Mouse (Mus musculus) CH12.LX (cell line): ENCODE measurements at regions not wholly inside any gene's neighbourhood (a gene's known extent, or its start where the extent isn't known, plus 50 kb on each side); places are given as distances from the start of the nearest gene placed in this dataset.

Experiments used
- CTCF ChIP-seq, 2 experiments: IDR thresholded peaks in 1 of 2; conservative IDR thresholded peaks in 1 of 2; 2 replicates each; pipeline ENCODE4 v1.5.1; 2011 to 2012; ENCODE audit warnings: low read depth in 2 of 2, low read length in 2 of 2, improper control_type of control experiment in 1 of 2, inconsistent platforms in 1 of 2, mild to moderate bottlenecking in 1 of 2, moderate library complexity in 1 of 2
- E2F4 ChIP-seq: IDR thresholded peaks from 2 replicates; pipeline ENCODE4 v1.6.1; 2011; ENCODE audit warnings: low read depth, low read length, improper control_type of control experiment; ENCODE audit not compliant: insufficient replicate concordance
- EP300 ChIP-seq: IDR thresholded peaks from 2 replicates; pipeline ENCODE4 v1.6.1; 2011; ENCODE audit warnings: low read length, improper control_type of control experiment
- GABPA ChIP-seq: IDR thresholded peaks from 2 replicates; pipeline ENCODE4 v1.6.1; 2012; ENCODE audit warnings: low read depth, low read length, improper control_type of control experiment, inconsistent platforms; ENCODE audit not compliant: insufficient replicate concordance
- JUND ChIP-seq: conservative IDR thresholded peaks from 2 replicates; pipeline ENCODE4 v1.6.1; 2011; ENCODE audit warnings: low read depth, low read length, improper control_type of control experiment
- KAT2A ChIP-seq: IDR thresholded peaks from 2 replicates; pipeline ENCODE4 v1.6.1; 2012; ENCODE audit warnings: low read length, improper control_type of control experiment, inconsistent platforms; ENCODE audit not compliant: insufficient replicate concordance
- MEF2A ChIP-seq: IDR thresholded peaks from 2 replicates; pipeline ENCODE4 v1.6.1; 2014; ENCODE audit warnings: low read depth, mild to moderate bottlenecking, inconsistent platforms, low read length, improper control_type of control experiment, borderline replicate concordance
- MXI1 ChIP-seq: IDR thresholded peaks from 2 replicates; pipeline ENCODE4 v1.6.1; 2011; ENCODE audit warnings: mild to moderate bottlenecking, low read depth, low read length, improper control_type of control experiment
- NRF1 ChIP-seq: IDR thresholded peaks from 2 replicates; pipeline ENCODE4 v1.6.1; 2014; ENCODE audit warnings: low read depth, mild to moderate bottlenecking, inconsistent platforms, low read length, improper control_type of control experiment, moderate library complexity
- POLR2A ChIP-seq: IDR thresholded peaks from 2 replicates; pipeline ENCODE4 v1.6.1; 2011; ENCODE audit warnings: low read depth, mild to moderate bottlenecking, improper control_type of control experiment, low read length
- TBP ChIP-seq: conservative IDR thresholded peaks from 2 replicates; pipeline ENCODE4 v1.6.1; 2011; ENCODE audit warnings: low read depth, low read length, improper control_type of control experiment
- USF2 ChIP-seq: conservative IDR thresholded peaks from 2 replicates; pipeline ENCODE4 v1.6.1; 2011; ENCODE audit warnings: low read depth, low read length, improper control_type of control experiment

- TF ChIP-seq CTCF (conservative IDR thresholded peaks at IDR 0.05 in 1 of 2, IDR thresholded peaks at IDR 0.05 in 1 of 2; ENCODE audit: low read depth in 2 of 2, low read length in 2 of 2) (no peak), EP300 (no peak), POLR2A (no peak), MEF2A (no peak), TBP (no peak), KAT2A (no peak), USF2 (no peak), MXI1 (no peak), JUND (no peak), GABPA (no peak), E2F4 (no peak), NRF1 (no peak)
These were observed 357.0 kb downstream of the Gm8797 start for GRCm38 (mm10) chr3:6107377-6108155.
